Mouse (Mus musculus): ENCODE measurements around the gene Bbs9.
"Not testable (repeated sequence)": the region's sequence is repeated elsewhere in the genome, so short reads cannot be mapped to it uniquely, and the experiment has no call there.

Gene Bbs9

GRCm38 (mm10) chr9:22811931-22812330 is 336.4 kb downstream of the Bbs9 start:
- no peak for DNase-seq

- no peak for DNase-seq
Observed at GRCm38 (mm10) chr9:22814407-22815092, 339.0 kb downstream of the Bbs9 start.

- DNase-seq, result no peak
Observed at GRCm38 (mm10) chr9:22815093-22815458, 339.6 kb downstream of the Bbs9 start.

- DNase-seq, result no peak
Observed at GRCm38 (mm10) chr9:22819539-22819938, 344.0 kb downstream of the Bbs9 start.

GRCm38 (mm10) chr9:22820646-22821185 is 345.2 kb downstream of the Bbs9 start:
- DNase-seq, result no peak

- peak; percentile 46 for DNase-seq
Observed at GRCm38 (mm10) chr9:22822770-22823169, 347.3 kb downstream of the Bbs9 start.

GRCm38 (mm10) chr9:22823856-22824255 is 348.3 kb downstream of the Bbs9 start:
- DNase-seq, result no peak

GRCm38 (mm10) chr9:22824910-22825309 is 349.4 kb downstream of the Bbs9 start:
- no peak for DNase-seq

- no peak for DNase-seq
Observed at GRCm38 (mm10) chr9:22826571-22826990, 351.1 kb downstream of the Bbs9 start.

GRCm38 (mm10) chr9:22827176-22827770 is 351.8 kb downstream of the Bbs9 start:
- DNase-seq, result no peak

GRCm38 (mm10) chr9:22829212-22829960 is 353.9 kb downstream of the Bbs9 start:
- no peak for DNase-seq

- no peak for DNase-seq
Observed at GRCm38 (mm10) chr9:22834994-22835512, 359.5 kb downstream of the Bbs9 start.

- no peak for DNase-seq
Observed at GRCm38 (mm10) chr9:22837000-22837399, 361.5 kb downstream of the Bbs9 start.

- no peak for DNase-seq
Observed at GRCm38 (mm10) chr9:22837702-22838210, 362.2 kb downstream of the Bbs9 start.

- DNase-seq, result no peak
Observed at GRCm38 (mm10) chr9:22846048-22846447, 370.5 kb downstream of the Bbs9 start.

GRCm38 (mm10) chr9:22846783-22847182 is 371.3 kb downstream of the Bbs9 start:
- DNase-seq, result no peak

- DNase-seq, result no peak
Observed at GRCm38 (mm10) chr9:22848800-22849199, 373.3 kb downstream of the Bbs9 start.

- no peak for DNase-seq
Observed at GRCm38 (mm10) chr9:22849212-22849611, 373.7 kb downstream of the Bbs9 start.

GRCm38 (mm10) chr9:22869147-22869546 is 393.6 kb downstream of the Bbs9 start:
- not testable (repeated sequence) for DNase-seq

GRCm38 (mm10) chr9:22870661-22871060 is 395.1 kb downstream of the Bbs9 start:
- DNase-seq, result no peak

- no peak for DNase-seq
Observed at GRCm38 (mm10) chr9:22875231-22875630, 399.7 kb downstream of the Bbs9 start.

- DNase-seq, result no peak
Observed at GRCm38 (mm10) chr9:22879266-22879665, 403.8 kb downstream of the Bbs9 start.

- no peak for DNase-seq
Observed at GRCm38 (mm10) chr9:22886351-22886750, 410.8 kb downstream of the Bbs9 start.

Data from kidney, postnatal 10 days (tissue).